Mouse (Mus musculus) right cerebral cortex, postnatal 10 days (tissue): ENCODE data around the gene Ncbp1.
"Not testable (repeated sequence)": the region's sequence is repeated elsewhere in the genome, so short reads cannot be mapped to it uniquely, and the experiment has no call there.

Experiments
- DNase-seq, 2 experiments: peaks; one replicate each; pipeline ENCODE4 v3.0.0; 2021; ENCODE audit warnings: low spot score in 2 of 2

The Ncbp1 gene

DNA sequence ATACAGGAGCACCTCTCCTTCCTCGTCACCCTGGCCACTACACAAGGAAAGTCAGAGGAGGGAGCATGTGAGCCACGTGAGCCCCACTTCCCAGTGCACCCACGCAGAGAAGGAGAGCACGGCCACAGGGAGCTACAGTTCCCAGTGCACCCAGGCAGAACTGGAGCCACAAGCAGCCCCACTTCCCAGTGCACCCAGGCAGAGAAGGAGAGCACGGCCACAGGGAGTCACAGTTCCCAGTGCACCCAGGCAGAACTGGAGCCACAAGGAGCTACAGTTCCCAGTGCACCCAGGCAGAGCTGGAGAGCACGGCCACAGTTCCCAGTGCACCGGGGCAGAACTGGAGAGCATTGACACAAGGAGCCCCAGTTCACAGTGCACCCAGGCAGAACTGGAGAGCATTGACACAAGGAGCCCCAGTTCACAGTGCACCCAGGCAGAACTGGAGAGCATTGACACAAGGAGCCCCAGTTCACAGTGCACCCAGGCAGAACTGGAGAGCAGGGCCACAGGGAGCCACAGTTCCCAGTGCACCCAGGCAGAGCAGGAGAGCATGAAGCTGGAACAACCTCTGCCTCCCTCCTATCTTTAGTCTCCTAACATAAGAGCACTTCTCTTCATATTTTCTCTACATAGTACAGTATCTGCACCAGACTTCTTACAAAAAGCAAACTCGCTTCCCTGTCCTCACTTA lies 9.0 kb upstream of the Ncbp1 start:
- no peak for DNase-seq

DNA sequence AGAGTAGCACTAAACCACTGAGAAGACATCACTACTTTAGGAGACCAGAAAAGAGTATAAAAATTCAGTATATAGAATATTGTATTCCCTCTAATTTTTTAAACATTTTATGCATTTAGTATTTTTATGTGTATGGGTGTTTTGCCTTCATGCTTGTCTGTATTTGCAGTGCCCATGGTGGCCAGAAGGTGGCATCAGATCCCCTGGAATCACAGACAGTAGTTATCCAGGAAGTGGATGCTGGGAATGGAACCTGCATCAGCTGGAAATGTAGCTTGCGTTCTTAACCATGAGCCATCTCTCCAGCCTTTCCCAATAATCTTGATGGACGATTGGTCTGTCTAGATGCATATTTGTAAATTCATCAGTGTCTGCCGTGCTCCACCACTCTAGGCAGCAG lies 8.2 kb upstream of the Ncbp1 start:
- peak in 1 of 2 experiments; percentile 46 for DNase-seq

DNA sequence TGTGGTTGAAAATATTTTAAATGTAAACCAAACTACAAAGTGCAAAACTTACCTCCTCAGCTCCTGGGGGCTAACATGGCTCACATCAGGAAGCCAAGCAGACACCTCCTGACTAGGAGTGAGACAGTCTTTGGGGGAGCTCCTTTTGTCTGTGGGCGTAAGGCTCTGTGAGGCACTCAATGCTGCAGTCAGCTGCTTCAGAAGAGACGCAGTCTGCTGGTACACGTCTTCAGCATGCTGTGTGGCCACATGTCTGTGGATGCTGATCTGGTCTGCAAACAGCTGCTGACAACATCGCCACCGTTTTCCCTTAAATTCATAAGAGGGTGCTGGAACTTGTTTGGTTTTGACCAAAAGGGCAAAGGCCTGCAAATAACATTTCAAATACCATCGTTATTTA lies 6.6 kb upstream of the Ncbp1 start:
- no peak for DNase-seq

DNA sequence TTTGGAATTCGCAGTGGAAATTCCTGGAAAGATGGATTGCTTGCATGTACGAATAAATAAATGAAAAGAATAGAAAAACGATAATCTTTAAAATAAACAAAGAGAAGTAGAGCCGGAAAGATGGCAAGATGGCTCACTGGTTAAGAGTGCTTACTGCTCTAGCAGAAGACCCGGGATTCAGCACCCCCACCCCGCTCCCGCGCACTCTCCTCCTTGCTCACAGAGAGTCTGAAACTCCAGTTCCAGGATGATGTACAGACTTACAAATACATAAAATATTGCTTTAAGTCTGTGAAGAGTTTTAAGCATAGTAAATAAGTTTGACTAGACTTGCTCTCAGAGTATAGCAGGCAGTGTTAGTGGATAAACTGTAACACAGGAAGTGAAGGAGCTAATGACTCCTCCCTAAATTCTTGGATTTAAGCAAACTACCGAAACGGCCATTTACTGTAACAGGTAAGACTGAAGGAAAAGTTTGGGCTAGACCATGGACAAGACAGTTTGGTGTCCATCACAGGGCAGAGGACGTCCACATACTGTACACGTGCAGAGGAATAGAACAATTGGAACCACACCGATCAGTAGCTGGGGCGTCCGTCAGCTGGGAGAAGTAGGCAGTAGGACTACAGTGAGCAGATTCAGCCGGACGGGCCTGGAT lies 655 bp upstream of the Ncbp1 start:
- DNase-seq = no peak

DNA sequence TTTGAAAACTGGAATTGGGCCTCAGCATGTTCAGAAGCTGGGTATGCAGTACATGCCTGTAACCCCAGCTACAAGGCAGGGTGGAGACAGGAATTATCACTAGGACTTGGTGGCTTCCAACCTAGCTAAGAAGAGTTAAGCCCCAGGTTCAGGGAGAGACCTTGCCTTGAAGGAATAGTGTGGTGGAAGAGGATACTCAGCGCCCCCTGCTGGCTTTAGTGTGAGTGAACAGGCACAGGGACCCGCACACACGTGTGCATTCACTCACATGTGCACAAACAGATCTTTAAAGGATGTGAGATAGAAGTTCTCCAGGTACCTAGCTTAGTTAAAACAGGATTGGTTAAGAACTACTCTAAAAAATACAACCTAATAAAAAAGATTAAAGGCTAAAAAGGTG lies 5.9 kb downstream of the Ncbp1 start:
- DNase-seq = no peak

DNA sequence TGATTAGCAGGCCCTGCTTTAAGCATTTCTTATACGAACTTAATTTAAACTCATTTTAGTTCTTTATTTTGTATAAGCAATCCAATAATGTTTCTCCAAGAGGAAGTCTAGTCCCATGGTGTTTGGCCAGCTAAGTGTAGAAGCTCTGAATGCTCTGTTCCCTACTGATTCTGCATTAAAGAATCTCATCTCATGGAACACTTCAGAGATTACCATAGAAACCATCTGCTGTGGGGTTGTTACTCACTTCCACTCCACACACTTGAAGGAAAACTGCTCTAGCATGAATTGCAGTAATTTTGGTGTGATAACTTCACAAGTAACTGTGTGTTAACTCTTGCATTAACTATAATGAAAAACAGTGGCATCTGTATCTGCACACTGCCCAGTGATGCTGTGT lies 8.5 kb downstream of the Ncbp1 start:
- no peak for DNase-seq

DNA sequence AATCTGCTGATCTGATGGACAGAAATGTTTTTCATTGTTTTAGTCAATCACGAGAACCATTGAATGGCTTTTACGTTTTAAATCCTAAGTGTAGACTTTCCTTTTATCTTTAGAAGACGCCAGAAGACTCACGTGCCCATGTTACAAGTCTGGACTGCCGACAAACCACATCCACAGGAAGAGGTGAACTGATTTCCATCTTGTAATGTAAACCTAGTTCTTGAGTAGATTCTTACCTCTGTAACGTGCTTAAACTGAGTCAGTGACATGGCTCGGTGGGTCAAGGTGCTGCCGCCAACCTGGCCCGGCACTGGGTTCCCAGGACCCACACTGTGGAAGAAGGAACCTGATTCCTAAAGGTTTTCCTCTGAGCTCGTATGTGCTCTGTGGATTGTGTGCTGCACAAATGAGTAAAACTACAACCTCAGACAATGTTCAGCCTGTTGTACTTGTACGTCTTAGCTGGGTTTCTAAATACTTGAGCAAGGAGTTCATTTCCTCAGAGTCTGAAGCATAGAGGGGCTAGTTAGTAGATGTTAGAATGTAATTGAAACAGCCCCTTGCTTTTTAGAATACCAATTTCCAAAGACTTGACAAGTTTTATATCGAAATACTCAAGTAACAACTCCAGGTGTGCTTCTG lies 13.6 kb downstream of the Ncbp1 start:
- DNase-seq = no peak

DNA sequence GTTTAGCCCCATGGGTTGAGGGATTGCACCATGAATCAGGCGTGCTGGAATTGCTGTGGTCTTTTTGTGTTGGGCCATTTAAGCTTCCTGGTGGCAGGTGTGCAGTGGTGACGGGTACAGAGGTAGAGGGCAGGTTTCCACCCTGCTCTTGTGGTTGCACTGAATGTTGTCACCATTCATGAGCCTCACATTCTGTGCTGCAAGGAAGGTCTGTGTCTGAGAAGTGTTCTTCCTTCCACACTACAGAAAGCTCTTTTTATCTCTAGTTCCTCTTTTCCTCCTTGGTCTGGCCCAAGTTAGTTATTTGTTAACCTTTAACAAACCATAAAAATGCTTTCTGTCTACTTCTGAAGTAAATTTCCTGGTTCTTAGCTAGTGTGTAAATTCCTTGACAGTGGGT lies 25.6 kb downstream of the Ncbp1 start:
- no peak for DNase-seq

DNA sequence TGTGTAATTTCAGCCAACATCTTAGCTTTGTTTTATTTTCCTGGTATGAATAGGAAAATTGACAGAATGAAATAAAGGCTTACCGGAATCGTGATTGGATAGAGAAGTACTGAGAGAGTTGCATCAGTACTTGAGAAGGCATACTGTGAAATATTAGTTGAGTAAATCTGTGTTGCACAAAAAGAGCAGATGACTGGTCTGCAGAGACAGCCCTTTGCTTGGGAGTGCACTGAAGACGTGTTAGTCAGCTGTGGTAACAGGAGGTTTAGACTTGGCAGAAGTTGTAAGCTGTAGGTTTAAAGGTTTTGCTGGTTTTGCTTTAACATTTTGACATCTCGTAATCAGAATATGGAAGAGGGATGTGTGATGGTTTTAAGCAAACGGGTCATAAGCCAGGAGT lies 27.4 kb downstream of the Ncbp1 start:
- DNase-seq = no peak

DNA sequence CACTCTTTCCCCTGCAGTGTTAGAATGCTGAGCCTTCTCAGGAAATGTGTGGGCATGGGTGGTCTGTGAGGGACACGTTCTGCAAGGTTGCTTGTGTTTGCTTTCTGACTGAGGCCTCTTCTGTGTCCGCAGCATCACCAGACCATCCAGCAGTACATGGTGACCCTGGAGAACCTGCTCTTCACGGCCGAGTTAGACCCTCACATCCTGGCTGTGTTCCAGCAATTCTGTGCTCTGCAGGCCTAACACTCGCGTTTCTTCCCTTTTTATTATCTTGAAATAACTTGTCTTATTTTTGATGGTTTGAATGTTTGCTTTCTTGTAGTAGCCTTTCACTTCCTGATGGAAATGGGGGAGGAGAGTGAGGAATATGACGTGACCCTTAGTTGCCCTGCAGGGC lies 33.3 kb downstream of the Ncbp1 start:
- DNase-seq = no peak

DNA sequence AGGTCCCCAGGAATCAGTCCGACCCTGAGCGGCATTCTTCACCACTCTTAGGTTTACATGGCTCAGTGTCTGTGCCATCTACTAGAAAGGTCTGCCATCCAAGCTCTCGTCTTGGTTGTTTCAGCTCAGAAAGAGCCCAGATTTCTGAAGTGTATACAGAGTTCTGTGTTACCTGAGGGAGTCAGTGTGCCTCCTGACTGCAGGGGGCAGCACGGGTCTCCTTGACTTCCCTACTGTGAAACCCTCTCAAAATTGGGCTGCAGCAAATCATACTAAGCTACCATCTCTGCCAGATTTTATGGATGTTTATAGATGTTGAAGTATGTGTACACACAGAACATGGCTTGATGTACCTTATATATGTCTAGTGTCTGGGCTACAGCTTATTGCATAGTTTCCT lies 37.9 kb downstream of the Ncbp1 start:
- no peak for DNase-seq

DNA sequence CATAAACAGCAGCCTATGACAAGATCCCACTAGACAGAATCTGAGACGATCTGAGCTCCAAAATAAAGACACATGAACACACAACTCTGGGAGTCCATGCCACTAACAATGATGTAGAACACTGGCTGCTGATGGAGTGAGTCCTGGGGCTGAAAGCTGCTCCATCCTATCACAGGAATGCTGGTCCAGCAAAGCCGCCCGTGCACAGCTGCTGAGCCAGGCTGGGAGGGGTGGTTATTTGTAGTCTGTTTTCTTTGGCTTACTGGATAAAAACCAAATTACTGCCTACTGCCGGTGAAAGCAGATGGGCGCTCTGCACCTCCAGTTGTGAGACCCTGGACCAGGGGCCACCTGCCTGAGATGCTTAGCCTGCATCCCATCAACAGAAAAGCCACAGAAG lies 38.6 kb downstream of the Ncbp1 start:
- DNase-seq = no peak

DNA sequence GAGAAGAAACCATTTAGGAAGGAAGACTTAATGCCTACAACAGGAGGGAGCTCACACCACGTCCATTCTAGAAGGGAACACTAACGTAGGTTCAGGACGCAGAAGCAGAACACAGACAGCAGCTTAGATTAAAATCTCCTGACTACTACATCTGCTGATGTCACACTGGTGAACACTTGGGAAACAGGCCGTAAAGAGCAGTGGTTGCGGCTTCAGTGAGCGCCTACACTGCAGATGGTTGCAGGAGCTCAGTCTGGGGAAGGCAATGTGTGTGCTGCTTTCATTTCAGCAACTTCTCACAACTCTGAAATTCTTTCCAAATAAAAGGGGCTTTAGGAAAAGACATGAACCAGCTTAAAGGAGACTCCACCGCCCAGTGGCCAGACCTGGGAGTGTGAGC lies 39.1 kb downstream of the Ncbp1 start:
- DNase-seq = no peak

DNA sequence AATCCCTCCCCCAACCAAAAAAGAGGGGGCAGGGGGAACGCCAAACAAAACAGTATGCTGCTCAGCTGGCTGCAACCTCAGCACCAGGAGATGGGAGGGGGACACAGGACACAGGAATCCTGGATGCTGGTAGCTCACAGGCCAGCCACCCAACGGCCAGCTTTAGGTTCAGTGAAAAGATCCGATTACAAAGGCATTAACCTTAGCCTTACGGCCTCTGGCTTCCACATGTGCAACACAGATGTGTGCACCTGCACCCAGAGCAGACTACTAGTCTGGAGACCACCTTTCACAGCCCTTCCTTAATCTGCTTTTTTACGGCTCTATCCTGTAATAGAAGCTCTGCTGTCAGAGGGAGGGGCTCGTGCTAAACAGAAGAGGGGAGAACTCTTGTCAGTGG lies 42.8 kb downstream of the Ncbp1 start:
- no peak for DNase-seq

DNA sequence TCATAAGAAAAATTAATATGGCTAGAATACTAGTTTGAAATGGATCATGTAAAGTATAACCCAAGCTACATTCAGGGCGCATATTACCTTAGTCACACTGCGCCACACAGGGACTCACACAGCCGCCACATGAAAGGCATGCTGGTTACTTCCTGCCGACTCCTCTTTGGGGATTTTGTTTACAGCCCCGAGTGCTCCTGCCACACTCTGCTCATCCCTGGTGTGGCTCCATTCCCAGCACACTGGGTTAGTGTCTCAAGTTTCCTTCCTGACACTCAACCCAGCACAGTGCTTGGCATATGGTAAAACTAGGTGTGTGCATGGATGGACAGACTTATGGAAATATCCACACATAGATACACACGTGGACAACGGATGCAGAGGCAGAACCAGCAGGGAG lies 43.8 kb downstream of the Ncbp1 start:
- DNase-seq = no peak

DNA sequence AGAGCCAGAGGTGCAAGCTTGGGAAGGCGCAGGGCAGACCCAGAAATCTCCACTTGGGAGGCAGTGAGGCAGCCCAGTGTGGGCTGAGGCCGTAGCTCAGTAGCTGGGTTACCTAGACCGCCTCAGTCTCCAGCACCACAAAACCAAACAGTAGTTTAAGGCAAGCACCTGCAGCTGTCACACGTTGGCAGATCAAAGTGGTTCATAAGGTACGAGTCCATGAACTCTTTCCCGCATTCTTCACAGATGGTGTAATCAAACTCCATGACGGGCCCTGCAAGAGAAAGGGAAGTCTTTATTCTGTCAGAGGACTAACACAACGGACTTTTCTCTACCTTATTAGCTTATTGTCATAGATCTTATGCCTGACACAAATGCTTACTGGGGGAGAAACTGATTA lies 47.0 kb downstream of the Ncbp1 start:
- no peak for DNase-seq

DNA sequence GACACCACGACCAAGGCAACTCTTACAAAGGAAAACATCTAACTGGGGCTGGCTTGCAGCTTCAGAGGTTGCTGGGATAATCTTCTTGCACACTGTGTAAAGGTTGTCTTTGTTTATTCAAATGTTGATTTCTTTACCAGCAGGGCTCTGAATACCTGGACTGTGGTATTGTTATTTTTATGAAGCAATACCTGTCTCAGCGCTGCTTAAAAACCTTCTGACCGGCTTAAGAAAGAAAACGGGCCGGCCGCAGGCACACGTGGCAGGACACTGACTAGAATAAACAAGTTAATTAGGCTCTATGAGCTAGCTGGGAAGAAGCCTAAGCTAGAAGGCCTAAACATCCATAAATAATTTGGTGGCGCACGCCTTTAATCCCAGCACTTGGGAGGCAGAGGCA lies 47.5 kb downstream of the Ncbp1 start:
- no peak for DNase-seq

DNA sequence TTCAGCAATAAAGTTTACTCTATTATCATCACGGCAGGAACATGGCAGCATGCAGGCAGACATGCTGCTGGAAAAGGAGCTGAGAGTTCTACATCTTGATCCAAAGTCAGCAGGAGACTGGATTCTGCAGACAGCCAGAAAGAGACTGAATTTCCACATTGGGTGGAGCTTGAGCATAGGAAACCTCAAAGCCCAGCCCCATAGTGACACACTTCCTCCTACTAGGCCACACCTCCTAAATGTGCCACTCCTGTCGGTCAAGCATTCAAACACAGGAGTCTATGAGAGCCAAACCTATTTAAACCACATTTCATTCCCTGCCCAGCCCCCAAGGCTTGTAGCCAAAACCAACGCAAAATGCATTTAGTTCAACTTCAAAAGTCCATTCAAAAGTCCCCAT lies 48.1 kb downstream of the Ncbp1 start:
- no peak for DNase-seq

DNA sequence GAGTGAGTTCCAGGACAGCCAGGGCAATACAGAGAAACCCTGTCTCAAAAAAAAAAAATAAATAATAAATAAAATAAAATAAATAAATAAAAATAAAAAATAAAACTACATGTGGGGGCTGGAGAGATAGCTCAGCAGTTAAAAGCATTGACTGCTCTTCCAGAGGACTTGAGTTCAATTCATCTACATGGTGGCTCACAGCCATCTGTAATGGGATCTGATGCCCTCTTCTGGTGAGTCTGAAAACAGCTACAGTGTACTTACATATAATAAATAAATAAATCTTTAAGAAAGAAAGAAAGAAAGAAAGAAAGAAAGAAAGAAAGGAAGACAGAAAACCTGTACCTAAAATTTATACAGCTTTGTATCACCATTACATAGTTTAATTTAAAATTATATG lies 53.6 kb downstream of the Ncbp1 start:
- DNase-seq = not testable (repeated sequence)

DNA sequence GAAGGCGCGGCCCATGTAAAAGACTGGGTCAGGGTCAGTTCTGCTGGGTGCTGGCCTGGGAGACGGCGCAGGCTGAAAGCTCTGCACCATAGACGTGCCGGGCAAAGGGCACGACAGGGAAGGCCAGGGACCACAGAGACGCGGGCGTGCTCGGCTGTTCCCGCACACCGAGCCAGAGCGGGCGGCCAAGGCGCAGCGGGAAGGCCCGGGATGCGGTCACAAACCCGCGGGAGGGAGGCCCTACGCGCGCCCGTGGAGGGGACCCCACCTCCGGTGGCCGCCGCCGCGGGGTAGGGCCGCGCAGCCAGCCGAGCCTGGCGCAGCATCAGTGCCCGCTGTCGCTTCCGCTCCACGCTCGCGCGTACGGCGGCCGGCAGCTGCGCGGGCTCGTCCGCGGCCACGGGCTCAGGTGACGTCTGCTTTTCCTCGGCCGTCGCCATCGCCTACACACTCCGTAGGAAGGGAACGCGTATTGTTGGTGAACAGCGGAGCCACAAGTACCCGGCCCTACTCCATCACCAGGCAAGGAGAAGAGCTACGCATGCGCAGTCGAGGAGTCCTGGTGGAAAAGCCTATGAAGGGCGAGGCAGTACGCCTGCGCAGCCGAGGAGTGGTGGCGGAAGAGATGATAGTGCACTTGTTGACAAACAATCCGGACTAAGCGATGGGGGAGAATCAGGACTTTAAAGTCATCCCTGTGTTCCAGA lies 57.5 kb downstream of the Ncbp1 start, which contains the start of gene Xpa:
Gene Xpa (minus strand): TSS at position 531 of the 707 bp plus-strand sequence.
- peak; percentile 97 to 98 for DNase-seq

DNA sequence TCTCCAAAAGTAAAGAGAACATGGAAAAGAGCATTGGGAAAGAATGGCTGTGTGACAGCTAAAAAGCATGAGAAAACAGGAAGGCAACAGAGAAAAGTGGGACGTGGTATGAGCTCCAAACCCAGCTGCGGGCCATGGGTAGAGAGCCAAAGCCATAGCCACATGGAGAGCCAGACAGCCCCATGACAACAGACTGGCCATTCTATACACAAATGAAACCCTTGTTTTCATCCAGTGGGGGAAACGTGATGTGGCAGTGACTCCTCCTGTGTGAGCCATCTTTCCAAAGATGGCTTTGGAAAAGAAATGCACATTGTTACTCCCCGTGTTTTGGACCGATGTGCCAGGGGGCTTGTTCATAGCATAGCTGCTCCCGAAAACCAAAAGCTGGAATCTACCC lies 58.1 kb downstream of the Ncbp1 start:
- no peak for DNase-seq

DNA sequence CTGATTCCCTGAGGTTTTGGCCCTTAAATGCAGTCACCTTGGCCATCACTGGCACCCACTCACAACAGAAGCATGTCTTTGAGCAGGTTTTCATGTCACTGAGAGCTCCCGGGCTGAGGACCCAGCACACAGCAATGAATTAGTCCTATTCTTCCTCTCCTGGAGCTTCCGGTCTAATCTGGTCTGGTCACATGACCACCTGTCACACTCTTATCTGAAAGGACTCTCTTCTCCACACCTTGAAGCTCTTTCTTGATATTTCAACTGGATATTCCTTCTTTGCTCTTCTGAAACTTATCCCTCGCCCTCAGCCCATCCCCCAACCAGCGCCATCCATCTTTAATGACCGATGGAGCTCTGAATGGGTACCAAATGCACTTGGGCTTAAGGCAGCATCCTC lies 59.7 kb downstream of the Ncbp1 start:
- DNase-seq = no peak
